Mouse (Mus musculus) c-Kit-positive CD71-positive TER-119-negative erythroid progenitor cells, embryonic 14.5 days (primary cell): ENCODE measurements around the gene Nbeal2.

ENCODE experiments used
- DNase-seq: peaks from one replicate; pipeline ENCODE4 v3.0.0-alpha.2; 2013; ENCODE audit warnings: low read depth

Nbeal2 gene

DNA sequence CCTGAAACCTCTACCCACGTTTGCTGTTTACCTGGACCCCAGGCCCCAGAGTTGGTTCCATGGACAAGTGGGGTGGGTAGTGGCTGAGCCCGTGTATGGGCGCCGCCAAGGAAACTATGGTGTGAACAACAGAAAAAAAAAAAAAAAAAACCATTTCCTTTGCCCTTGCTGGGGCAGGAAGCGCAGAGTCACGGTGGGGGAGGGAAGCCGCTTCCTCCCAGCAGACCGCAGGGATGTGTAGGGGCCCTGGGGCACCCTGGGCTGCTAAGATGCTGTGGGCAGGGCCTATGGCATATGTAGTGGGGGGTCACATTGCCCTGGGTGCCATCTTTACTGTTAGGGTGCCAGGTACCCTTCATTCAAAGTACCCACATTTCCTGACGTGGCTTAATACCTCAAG is 8.7 kb downstream of the Nbeal2 start:
- DNase-seq, result no peak

DNA sequence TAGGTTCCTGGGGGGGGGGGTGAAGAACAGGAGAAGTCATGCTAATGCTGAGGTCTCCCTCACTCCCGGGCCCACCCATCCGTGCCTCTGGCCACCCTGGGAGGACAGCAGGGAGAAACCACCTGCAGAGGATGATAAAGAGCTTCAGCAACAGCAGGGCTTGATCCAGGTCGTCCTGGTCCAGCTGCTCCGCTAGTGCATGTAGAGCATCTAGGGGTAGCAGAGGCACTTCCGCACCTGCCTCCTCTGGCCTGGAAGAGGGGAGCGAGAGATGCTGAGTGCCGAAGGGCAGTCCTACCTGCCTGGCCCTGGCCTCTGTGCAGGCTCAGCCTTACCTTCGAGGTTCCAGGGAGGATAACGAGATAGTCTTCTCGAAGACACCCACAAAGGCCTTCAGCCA is 9.7 kb downstream of the Nbeal2 start:
- no peak for DNase-seq

DNA sequence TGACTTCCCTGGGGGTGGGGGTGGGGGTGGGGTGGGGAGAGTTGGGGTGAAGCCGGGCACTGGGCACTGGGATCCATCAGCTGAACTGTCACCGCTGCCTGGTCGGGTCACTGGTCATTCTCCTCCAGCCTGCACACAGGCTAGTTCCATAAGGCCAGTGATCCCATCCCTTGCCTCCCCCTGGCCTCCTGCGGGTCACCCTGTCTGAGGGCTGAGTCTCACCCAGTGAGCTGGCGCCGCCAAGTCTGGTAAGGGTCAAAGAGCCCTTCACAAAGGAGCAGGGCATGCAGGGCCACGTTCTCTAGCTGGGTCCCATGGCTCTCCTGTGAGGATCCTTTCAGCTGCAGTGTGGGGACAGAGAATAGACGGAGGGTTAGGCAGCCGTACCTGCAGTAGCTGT is 10.2 kb downstream of the Nbeal2 start:
- no peak for DNase-seq

DNA sequence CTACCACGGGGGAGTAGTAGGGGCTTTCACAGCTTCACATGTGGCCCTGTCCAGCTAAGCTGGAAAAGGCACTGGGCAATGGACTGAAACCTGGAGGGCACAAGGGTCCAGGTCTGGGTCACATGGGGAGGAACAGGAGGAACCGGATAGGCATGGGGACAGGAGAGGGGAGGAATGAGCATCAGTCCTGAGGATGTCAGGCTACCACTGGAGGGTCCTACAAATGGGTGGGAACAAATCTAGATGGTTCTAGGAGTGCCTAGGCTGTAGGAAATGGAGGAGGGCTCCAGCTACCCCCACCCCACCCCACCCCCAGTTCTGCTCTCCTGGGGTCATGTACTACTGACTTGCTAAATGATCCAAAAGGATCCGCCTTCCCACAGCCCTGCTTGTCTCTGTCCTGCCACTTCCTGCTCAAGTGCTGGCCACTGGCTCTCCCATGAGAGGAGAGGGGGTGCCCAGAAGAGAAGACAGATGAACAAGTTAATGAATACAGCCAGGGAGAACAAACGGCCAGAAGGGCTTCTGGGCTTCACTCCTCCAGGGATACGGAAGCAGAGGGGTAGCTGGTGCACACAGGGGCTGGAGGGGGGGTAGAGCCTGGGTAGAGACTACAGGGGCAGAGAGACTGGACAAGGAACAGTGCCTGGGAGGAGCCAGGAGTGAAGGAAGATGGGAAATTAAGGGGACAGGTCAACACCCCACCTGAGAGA is 11.0 kb downstream of the Nbeal2 start:
- DNase-seq, result no peak

DNA sequence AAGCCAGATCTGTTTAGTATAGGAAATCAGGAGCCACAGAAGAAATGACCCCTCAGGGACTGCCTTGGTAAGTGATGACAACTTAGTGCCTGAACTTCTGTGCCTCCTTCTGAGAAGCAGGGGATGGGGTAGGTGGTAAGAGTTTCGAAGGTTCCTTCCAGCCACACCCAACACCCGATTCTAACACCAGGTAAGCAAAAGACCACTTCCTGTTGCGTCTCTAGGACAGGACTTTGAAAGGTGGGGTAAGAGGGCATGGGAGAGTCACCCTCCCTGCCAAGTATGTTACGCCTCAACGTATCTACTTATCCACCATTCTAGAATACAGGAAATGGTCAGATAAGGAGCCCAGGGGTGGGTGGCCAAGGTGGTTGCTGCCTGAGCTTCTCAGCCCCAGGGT is 13.0 kb downstream of the Nbeal2 start:
- no peak for DNase-seq

DNA sequence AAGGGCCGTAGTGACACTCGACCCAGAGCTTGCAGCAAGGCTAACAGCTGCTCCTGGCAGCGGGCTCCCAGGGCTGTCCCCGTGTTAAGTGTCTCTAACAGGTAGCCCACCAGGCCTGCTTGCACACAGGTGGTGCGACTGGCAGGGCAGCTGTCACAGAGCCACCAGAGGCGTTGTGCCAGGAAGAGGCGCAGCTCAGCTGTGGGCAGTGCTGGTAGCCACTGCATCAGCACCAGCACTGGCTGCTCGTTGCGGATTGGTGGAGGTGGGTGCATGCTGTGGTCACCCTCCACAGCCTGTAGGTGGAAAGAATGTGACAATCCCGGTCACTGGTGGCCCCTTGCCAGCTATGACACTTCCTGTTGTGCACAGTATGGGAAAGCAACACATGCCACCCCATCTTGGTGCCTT is 15.3 kb downstream of the Nbeal2 start:
- DNase-seq, result no peak

DNA sequence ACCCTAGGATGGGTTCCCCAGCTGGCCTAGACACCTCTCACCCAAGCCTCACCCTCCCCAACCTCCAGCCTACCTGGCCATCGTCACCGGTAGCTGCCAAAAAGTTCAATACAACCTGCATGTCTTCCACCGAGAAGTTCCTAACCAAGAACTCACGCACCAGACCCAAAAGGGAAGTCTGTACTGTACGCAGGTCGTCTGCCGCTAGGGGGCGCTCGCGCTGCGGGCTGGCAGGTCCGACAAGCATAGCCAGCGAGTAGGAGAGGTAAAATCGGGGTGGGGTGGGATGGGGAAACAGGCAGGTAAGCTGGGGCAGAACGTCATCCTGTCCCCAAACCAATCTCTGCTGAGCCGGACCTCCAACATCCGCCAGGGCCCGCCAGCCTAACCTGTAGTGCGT is 18.7 kb downstream of the Nbeal2 start:
- peak; percentile 63 for DNase-seq

DNA sequence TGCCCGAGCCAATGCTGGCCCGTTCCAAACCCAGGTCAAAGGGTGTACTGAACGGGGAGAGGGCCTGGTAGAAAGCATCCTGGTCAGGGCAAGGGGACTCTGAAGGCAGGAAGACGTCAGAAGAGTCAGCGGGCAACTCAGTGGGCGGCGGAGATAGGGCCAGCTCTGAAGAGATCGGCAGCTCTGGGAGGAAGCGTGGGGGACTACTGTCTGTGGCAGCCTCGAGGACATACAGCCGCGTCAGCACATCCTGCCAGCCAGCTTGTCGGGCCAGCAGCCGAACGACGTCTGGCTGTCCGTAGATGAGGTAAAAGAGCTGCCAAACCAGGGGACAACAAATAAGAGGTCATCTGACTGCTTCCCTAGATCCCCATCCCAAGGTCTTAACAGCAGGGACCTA is 20.1 kb downstream of the Nbeal2 start:
- no peak for DNase-seq

DNA sequence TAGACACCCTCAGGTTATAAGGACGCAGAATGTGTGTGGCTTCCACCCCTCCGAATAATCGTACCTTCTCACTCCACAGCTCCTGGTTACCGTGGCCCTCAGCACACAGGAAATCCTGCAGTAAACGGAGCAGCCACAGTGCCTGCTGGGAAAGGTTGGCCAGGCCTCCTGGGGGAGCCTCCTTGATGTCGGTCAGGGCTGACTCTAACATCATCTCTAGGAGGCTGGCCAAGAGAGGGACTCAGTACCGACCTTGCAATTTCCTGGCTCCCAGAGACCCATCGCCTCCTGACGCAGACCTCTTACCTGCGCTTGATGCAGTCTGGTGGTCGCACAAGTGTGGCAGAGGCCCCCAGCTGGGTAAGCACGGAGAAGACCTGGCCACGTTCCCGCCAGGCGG is 21.3 kb downstream of the Nbeal2 start:
- DNase-seq, result no peak

DNA sequence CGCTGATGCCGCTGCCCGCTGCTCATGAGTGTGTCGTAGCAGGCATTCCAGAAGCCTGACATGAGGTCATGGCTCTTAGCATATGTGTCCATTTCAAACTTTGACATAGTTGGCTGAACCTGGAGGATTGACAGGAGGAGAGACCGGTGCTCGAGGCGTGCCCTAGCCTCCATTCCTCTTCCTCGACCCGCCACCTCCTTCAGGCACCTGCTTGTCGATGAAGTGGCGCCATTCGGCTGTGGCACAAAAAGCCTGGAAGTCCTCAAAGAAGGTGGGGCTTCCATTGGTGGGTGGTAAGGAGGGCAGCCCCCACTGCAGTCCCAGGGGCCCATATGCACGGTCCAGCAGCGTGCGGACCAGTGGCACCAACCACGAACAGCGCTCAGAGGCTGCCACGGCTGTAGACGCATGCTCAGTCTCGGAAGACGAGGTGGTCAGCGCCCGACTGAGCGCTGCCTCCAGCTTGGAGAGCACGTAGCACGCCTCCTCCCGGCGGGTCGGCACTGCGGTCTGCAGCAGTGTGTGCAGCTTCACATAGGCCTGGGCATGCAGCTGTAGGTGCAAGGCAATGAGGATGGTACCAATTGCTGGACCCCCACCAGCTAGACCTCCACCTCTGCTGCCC is 22.2 kb downstream of the Nbeal2 start:
- no peak for DNase-seq

DNA sequence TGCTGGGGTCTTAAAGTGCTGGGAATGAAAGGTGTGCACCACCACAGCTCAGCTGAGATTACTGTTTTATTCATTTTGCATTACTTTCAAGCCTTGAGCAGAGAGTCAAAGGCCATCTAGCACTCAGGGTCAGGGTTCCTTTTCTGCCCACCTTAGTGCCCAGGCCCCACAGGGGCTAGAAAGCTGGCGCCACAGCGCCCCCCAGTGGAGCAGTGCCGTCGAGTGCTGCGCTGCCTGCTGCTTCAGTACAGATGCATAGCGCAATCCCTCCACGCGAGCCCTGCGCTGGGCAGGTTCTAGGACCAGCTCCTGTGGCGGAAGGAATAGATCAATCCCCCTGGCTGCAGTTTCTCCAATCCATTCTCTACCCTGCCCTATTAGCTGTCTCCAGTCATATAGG is 22.8 kb downstream of the Nbeal2 start:
- no peak for DNase-seq

DNA sequence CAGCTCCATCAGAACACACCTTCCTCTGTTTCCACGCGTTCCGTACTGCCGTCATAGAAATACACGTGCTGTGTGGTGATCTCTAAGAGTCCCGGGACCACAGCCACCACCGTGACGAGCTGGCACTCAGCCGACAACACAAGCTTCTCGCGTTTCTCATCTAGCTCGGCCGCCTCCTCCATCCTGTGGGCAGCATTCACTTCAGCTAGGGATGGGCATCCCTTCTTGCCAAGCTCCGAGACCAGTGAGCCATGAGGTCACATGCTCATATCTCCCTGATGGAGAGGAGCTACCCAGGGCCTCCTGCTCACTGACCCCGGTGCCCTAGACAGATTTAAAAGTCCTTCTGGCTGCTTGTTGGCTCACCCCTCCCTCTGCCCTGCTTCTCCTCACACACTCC is 23.8 kb downstream of the Nbeal2 start:
- no peak for DNase-seq

DNA sequence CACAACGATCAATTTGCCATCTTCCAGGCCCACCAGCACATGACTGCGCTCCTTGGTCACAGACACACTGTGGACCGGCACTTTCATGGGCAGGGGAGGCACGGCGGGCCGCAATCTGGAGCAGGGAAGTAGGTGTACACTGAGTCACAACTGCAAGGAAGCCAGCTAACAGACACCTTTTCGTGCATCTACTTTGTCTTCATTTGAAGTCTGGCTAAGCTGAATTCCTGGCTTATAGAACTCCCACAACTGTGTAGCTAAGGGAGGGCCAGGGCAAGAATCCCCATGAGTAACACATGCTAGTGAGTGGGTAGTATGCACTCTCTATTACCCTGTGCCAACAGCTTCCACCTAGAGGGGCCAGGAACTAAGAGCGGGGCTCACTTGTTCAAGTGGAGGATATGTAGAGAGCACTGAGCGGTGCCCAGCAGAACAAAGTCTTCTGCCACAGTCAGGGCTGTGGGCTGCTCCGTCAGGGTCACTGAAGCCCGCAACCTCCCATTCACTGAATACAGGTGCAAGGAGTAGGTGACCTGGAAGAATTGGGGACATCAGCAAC is 28.5 kb downstream of the Nbeal2 start:
- DNase-seq, result no peak

DNA sequence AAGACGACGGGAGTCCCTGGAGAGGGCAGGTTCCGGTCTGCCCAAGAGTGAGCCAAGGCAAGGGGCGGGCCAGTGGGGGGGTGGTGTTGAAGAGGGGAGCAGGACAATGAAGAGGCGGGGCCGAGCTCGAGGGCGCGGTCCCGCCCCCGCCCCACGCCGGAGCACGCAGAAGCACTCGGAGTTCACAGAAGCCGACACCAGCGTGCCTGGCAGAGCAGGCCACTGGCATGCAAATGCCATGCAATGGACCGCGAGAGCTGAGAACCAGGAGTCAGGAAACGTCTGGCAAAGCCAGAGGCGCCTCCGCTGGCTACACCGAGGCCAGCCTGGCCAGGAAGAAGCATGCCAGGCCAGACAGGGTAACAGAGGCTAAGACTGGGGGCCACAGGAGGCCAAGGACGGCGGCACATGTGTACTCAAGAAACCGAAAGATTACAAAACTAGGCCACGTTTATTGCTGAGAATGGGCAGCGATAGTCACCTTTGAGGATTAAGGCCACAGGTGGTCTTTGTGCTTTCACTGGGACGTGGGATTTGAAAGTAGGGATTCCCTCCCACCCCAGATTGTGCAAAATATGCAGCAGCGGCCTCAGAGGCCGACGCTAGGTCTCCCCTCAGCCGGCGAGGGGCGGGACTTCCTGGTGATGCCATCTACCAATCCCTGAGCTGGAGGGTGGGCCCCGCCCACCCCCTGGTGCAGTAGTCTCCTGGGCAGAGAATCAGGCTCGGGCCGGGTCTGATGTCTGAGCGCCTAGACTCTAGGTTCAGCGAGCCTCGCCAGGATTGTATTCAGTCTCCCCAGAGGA is 29.4 kb downstream of the Nbeal2 start, which contains the start of gene Nradd:
Nradd (minus strand) TSS at position 92 of the 806 bp plus-strand sequence.
- peak; percentile 82 for DNase-seq

DNA sequence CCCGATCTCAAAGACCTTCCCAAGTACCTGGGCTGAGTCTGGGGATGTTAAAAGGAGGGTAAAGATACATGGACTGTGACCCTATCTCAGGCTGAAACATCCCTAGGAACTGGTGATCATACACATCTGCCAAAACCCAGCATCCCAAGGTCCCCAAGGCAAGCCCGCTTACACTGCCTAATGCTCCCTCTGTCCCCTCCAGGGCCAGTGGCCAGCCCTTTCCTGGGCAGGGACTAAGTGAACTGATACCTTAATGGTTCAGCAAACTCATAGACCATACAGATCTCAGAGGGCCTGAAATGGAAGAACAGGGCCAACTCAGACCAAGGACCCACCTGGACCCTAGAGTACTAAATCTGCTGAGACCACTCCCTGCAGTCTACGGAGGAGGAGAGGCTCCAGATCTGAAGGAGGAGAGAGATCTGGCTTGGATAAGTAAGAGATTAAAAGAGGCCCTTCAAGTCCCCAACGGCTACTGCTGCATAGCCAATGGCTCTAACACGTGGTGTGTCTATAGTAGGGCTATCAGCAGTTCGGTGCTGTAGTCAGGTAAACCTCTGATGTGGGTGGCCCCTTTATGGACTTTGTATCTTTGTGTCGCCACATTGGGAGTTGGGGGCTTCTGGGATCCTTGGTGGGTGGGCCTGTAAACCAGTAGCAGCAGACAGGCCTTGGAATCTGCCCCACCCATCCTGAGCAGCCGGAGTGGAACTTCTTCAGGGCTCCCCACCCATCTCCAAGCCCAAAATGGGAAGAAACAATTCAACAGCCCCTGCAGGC is 30.4 kb downstream of the Nbeal2 start:
- DNase-seq, result no peak

DNA sequence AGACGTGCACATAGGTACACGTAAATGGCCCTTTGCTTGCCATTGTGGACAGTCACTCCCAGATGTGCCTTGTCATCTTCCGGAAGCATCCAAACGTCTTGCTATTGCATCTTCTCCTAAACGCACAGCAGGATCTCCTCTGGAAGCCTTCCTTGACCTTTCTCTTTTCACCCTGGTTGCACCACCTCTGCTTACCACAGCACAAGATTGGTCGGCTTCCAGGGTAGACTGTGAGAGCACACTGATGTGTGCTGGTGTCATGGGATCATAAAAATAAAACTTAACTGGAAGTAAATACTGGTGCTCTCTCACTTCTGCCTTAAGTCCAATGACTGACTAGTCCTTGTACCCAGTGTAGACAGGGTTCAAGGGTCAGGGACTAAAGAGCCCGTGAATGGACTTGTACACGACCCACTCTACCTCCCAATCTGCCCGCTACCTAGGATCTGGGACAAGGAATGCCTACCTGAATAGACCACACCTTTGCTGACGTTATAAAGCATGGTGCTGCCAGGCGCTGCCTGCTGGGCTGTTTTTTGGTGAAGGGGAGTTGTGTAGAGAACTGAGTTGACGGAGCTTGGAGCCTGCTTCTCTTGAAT is 31.2 kb downstream of the Nbeal2 start:
- no peak for DNase-seq

DNA sequence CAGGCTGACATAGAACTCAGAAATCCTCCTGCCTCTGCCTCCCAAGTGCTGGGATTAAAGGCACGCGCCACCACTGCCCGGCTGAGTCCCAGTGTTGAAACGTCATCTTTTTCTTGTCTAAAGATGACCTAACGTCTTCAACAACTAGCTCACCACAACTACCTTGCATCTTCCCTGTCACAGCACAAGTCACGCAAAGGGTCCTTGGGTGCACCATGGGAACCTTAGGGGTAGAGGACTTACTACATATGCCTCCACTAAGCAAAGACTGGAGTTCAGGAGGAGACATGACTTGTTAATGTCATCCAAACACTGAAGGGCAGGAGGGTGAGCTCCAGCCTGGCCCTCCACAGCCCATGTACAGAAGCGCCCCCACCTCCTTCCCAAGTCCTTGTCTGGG is 33.3 kb downstream of the Nbeal2 start:
- no peak for DNase-seq

DNA sequence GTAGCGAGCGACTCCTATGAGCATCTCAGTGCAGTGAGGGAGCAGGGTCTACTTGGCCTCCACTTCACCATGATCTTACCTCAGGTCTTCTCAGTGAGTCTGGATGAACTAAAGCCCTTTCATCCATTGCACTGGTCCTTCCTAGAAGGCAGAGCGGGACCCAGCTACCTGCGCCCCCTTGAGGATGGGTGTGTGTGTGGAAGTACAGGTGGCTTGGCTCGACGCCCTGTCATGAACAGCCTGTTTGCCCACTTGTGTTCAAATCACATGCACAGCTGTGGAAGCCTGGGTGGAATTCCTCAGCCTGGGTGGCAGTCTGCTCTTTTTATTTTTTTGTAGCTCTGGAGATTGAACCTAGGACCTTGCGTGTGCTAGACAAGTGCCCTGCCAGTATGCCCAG is 33.8 kb downstream of the Nbeal2 start:
- no peak for DNase-seq

DNA sequence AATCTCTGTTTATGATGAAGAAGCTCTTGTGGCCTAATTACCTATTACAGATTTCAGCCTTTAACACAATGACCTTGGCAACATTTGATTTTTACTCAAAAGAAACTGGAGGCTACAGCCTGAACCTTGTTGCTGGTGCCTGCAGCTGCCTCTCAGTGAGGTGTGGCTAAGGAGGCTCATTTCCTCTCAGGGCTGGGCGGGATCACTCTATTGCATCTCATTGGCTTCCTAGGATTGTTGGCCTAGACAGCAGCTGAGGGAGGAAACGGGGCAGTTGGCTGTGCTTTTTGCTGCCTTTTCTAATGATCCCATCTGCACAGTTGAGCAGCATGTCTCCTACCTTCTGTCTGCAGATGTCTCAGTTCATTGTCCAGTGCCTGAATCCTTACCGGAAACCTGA is 36.9 kb downstream of the Nbeal2 start:
- DNase-seq, result no peak

DNA sequence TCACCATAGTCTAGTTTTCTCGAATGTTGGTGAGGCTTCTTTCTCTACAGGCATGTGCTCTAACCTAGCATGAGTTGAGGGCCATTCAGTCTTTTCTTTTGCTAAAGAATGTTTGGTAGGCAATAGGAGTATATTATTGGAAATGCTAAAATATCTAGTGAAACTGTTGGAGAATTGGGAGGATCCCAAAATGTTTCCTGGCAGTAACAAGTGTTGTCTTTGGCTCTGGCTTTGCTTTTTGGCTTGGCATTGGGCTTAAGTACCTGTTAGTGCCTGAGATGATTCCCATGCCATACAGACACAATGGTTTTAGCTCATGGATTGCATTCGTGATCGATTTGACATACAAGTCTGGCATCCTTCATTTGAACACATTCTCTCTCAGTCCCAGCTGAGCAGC is 42.5 kb downstream of the Nbeal2 start:
- DNase-seq, result no peak

DNA sequence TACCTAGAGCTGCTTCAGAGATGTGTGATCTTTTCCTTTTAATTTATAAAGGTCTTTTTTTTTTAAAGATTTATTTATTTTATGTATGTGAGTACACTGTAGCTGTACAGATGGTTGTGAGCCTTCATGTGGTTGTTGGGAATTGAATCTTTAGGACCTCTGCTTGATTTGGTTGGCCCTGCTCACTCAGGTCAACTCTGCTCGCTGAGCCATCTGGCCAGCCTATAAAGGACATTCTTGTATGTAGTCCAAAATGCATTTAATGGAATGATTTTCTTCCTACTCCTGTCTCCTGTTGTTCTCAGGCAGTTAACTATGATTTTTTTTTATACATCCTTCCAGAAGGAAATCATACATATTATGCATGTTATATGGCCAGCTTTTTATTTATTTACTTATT is 70.4 kb downstream of the Nbeal2 start:
- DNase-seq, result no peak

DNA sequence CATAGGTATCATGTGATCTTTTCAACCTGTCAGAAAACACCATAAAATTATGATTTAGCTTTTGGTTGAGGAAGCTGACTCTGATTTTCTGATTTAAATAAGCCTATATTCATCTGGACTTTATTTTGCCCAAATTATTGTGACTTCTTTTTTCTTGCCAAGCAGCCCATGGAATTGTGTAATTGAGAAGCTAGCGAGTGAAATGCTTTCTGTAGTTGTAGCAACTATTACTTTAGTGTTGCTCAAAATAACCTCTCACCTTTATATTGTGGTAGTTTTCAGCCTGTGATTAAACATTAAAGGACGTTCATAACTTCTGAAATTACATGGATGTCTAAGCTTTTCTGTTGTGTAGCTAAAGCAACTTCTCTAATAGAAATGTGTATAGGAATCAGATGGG is 71.8 kb downstream of the Nbeal2 start:
- DNase-seq, result no peak
